Mouse (Mus musculus) left cerebral cortex, adult 2 months (tissue): ENCODE data around the gene Gm10570. TPM values are rescaled to one million over a fixed set of nuclear protein-coding genes. Genes with fewer than 3 reads are reported as not detected.

Experiments
- DNase-seq, 2 experiments: peaks; one replicate each; pipeline ENCODE4 v3.0.0; 2021 to 2022; ENCODE audit warnings: low spot score in 2 of 2, mixed read lengths in 1 of 2; ENCODE audit errors: extremely low spot score in 1 of 2
- H3K27ac ChIP-seq: fragments of 200-600 bp; 2 replicates; pipeline ENCODE4 v1.8.1; 2022
- H3K4me3 ChIP-seq: fragments of 200-600 bp; 2 replicates; pipeline ENCODE4 v1.8.1; 2022
- CTCF ChIP-seq: fragments of 200-600 bp; IDR thresholded peaks from 2 replicates; pipeline ENCODE4 v1.8.1; 2022; ENCODE audit warnings: antibody characterized with exemption, mild to moderate bottlenecking, moderate library complexity
- intact Hi-C: fragments of 180-260 bp; cut with DNase I; formaldehyde crosslinking; loops from one replicate; pipeline ENCODE4 v1.15.1; 2025
- total RNA-seq, 2 experiments: library from RNA; stranded (reverse); gene quantifications; 2 replicates each; pipeline ENCODE4 v1.2.3; 2021

Gm10570 gene
- total RNA-seq, 2 experiments from 2014 or later = 1.0 to 2.3 TPM

DNA sequence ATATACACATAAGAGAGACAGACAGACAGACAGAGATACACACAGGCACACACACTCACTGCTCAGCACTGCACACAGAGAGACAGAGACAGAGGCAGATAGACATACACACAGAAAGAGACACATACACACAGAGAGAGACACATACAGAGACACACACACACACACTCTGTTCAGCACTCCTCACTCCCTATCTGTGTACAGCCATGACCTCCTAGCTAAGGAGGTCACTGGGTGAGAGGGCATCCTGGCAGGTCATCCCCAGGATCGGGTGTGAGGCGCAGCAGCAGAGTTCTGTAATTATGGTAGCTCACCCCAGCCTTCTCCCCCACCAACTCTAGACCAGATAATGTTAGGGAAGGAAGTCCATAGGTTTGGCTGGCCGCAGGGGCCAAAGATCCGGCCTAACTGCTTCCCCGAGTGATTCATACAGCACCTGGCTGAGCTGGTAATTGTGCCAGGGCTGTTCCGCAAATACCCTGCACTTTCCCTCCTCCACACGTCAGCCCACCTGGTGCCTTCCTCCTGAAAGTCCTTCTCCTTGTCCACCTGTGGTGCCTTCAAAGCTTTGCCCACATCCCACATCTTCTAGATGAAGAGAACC, 31.8 kb downstream of the Gm10570 start:
- Histone ChIP-seq H3K27ac (no peak overlapping the region), H3K4me3 (no peak overlapping the region)
- no peak for DNase-seq
- no peak for TF ChIP-seq CTCF
- intact Hi-C loops = no loop called here

GRCm38 (mm10) chr4:130275823-130276105, 32.7 kb downstream of the Gm10570 start:
- Histone ChIP-seq H3K4me3 (peak overlapping the region; percentile 64), H3K27ac (no peak overlapping the region; the same call in 1 of the 2 replicates)
- intact Hi-C loops = no loop called here
- no peak for TF ChIP-seq CTCF
- no peak for DNase-seq

DNA sequence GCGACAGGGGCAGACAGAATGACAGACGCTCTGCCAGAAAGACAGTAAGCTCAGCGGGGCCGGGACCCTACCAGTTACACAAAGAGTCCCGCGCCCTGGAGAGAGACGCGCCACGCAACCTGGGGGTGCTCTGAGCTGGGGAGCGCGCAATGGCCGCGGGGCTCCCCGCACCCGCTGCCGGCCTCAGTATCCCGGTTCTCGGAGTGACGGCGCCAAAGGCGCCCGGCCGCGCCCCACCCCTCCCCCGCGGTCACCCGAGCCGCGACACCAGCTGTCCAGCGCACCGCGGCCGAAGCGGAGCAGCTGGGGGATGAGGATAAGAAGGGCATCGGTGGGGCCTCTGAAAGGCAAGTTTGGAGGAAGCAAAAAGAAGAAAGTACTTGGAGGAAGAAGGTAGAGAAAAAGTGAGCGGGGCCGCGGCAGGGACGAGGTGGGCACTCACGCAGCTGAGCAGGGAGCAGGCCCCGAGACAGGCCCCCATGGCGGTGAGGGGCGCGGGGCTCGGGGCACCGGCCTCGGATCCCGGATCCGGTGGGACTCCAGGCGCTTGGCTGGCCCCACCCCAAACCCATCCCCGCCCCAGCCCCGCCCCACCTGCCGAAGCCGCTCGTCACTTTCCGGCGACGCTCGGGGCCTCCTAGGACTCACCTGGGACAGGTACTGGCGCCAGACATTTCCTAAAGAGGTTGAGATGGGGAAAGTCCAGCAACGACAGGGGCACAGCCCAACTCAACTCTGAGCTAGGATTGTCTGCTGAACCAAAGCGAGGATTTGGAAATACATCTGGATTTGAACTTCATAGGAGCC, 33.3 kb downstream of the Gm10570 start:
- no peak for DNase-seq
- TF ChIP-seq CTCF = no peak
- intact Hi-C loops = no loop called here
- Histone ChIP-seq H3K4me3 (peak overlapping the region; percentile 64), H3K27ac (peak overlapping the region; percentile 89)

DNA sequence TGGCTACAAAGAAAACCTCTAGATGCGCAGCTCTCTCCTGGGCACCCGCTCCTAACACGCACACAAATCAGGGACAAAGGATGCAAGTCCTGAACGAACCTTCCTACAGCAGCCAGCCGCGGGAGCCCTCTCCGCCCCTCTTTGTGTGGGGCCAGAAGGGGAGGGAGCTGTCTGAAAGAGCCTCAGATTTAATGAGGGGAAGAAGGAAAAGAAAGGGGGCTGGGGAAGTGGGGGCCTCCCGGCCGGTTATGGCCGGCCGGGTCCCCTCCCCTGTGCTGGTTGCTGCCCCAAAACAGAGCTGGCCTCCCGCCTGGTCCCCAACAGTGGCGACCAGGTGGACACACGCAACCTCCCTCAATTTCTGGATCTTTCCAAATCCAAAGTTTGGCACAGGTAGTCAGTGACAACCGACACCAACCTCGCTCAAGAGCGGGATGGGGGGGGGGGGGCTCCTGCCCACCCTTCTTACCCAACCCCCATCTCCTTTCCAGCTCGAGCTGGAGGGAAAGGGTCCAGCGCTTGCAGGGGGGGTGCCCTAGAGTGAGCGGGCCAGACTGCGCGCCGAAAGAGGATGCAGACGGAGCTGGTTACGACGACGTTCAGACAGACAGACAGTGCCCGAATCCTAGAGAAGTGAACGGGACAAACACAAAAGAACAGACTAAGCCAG, 34.0 kb downstream of the Gm10570 start:
- intact Hi-C loops = loop anchor here (5.0 kb wide), 1 partner anchor 277 kb away; no protein-coding TSS in a partner anchor
- DNase-seq = no peak
- H3K27ac ChIP-seq = peak overlapping the region; percentile 89
- peak overlapping the region; percentile 64 for H3K4me3 ChIP-seq
- no peak for TF ChIP-seq CTCF

DNA sequence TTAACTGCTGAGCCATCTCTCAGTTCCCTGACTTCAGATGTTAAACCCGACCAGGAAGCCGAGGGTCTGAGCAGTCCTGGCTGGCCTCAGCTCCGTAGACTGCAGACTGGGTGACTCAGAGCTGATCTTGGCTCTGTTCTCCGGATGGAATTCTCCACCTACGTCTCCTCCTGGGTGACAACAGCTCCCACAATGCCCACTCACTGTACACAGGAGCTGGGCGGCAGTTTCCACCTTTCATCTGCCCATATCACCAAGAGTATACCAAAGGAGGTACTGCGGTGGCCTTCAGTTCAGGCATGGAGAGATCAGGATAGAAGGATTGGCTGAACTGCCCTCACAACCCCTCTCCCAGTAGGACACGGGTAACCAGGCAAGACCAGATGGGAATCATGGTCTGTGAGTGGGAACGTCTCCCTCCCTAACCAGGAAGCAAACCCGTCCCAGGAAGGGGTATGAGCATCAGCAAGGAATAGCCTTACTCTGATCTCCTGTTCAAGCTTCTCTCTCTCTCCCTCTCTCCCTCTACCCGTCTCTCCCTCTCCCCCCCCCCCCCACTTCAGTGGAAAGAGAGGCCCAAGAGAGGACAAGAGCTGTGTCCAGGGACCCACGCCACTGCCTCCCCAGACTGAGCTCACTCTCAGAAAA, 34.7 kb downstream of the Gm10570 start:
- Histone ChIP-seq H3K27ac (peak overlapping the region; percentile 89), H3K4me3 (peak overlapping the region; percentile 64)
- DNase-seq = peak; percentile 31 to 58
- no peak for TF ChIP-seq CTCF
- intact Hi-C loops = loop anchor here (5.0 kb wide), 1 partner anchor 277 kb away; no protein-coding TSS in a partner anchor

DNA sequence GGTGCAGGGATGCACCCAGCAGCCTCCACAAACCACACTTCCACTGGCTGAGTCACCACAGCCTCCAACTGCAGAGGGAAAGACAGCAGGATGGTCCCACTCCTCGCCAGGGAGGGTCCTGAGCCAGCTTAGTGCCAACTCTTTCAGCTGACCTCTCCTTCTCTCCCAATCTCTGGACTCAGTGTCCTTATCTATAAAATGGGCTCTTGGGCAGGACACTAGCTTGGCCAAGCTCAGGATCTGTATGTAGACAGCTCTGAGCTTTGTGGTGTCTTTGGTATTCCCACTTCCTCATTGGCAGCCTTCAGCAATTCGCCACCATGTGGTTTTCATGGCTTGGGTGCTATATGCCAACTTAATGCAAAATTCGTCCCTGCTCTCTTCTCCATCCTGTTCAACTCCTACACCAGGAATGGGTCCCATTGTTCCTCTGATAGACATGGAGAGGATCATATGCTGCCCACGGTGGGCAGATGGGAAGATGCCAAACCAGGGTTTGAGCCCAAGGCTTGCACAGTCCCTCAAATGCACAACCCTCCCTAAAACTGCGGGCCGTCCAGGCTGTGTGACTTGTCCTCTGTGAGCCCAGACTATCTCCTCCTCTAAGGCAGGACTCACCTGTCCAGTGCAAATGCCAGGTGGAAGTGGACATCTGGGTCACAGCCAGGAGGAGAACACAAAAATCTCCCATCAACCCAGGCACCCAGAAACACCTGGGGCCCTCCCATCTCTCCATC, 37.7 kb downstream of the Gm10570 start:
- Histone ChIP-seq H3K27ac (peak overlapping the region; percentile 83), H3K4me3 (no peak overlapping the region)
- DNase-seq = peak; percentile 30 to 50
- intact Hi-C loops = loop anchor here (5.0 kb wide), 1 partner anchor 273 kb away; no protein-coding TSS in a partner anchor
- TF ChIP-seq CTCF = no peak

GRCm38 (mm10) chr4:130270089-130270488, 38.4 kb downstream of the Gm10570 start:
- TF ChIP-seq CTCF = no peak
- peak; percentile 69 to 77 for DNase-seq
- Histone ChIP-seq H3K4me3 (no peak overlapping the region), H3K27ac (peak overlapping the region; percentile 83)
- intact Hi-C loops = loop anchor here (5.0 kb wide), 1 partner anchor 273 kb away; no protein-coding TSS in a partner anchor

DNA sequence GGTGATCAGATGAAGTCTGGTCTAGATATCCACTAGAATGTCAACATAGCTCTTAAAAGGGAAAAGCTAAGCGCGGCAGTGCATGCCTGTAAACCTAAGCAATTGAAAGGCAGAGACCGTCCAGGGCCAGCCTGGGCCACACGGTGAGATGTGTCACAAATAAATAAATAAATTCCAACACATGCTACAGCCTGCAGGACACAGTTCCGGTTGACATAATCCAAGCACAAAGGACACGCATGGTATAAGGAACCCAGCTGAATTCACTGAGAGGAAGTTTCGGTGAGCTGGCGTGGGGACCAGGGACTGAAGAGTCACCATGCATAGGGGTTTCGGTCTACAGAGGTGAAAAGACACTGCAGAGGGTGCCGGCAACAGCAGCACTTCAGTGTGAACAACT, 39.7 kb downstream of the Gm10570 start:
- intact Hi-C loops = no loop called here
- H3K4me3 ChIP-seq = no peak overlapping the region
- TF ChIP-seq CTCF = no peak
- H3K27ac ChIP-seq = no peak overlapping the region
- no peak for DNase-seq

DNA sequence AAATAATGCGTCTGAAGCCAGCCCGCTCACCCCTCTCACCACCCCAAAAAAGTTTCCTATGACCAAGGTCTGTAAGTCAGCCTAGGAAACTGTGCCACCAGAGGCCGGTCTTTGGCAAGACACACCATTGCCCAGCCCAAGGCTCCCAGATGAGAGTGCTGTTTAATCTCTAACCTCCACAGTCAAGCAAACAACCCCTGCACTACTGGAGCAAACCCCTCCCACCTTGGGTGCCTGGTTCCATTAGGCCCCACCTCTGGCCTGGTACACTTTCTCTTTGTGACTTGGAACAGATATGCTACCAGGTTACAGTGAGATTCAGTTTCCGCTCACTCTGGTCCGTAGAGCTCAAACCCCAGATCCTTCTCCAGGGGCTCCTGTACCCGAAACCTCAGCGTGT, 41.4 kb downstream of the Gm10570 start:
- intact Hi-C loops = no loop called here
- Histone ChIP-seq H3K27ac (no peak overlapping the region), H3K4me3 (no peak overlapping the region)
- TF ChIP-seq CTCF = no peak
- no peak for DNase-seq

DNA sequence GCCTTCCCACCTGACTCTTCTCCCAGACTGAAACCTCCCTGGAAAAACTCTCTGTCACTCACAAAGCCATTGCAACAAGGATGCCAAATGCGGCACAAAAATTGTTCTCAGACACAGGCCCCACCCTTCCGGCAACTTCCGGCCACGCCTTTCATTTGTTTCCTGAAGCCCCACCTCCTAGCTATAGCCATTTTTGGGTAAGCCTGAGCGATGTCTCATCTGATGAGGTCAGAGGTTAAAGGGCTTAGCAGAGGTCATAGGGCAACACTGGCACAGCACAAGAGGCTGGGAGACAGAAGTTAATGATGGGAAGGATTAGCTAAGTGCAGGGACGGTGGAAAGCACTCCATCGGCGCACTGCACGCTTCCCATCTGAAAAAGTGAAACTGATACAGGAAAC, 41.9 kb downstream of the Gm10570 start:
- no peak for TF ChIP-seq CTCF
- H3K4me3 ChIP-seq = no peak overlapping the region
- no peak overlapping the region for H3K27ac ChIP-seq
- intact Hi-C loops = no loop called here
- no peak for DNase-seq

- Histone ChIP-seq H3K27ac (no peak overlapping the region), H3K4me3 (no peak overlapping the region)
- peak; percentile 76 for TF ChIP-seq CTCF
- intact Hi-C loops = loop anchor here (2.0 kb wide), 1 partner anchor 28 kb away; no protein-coding TSS in a partner anchor
- peak; percentile 48 to 71 for DNase-seq
Observed at GRCm38 (mm10) chr4:130264698-130265349, 43.6 kb downstream of the Gm10570 start.
